Mouse (Mus musculus): ENCODE measurements around the gene Pfkfb1.

Pfkfb1 gene

DNA sequence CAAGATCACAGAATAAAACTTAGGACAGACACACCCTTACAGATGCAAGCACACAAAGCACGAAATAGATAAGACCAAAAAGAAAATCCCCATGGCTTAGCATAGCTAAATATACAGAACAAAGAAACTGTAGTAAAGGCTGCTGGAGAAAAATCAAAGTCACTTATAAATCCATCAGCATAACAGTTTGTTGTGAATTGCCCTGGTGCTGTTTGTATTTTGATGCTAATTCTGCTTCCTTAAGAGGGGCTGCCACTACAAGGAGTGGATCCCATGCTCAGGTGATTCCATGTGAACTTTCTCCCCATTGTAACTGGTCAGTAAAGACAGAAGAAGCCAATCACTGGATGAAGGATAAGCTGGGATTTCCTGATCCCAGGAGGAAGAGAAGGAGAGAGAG lies 89.5 kb downstream of the Pfkfb1 start:
- DNase-seq (ENCODE audit: low spot score in 2 of 2): no peak
